Mouse (Mus musculus): ENCODE results near the gene Neo1. TPM values are rescaled to one million over a fixed set of nuclear protein-coding genes. Genes with fewer than 3 reads are reported as not detected.

Gene Neo1
- 33.9 and 35.1 TPM in 2 replicates for polyA plus RNA-seq (2014; fragmentation: Nextera tagmentation; extraction: Ambion mirVana)

- ATAC-seq (ENCODE audit: insufficient number of reproducible peaks, insufficient read depth, low FRiP score, low read depth): peak; percentile 90
- Histone ChIP-seq H3K27ac (replicated peaks in 1 of 2; ENCODE audit: control insufficient read depth in 1 of 2, insufficient read depth in 1 of 2, low read depth in 2 of 2, low read length in 2 of 2) (peak within 1 kb of the TSS; percentile 100), H3K36me3 (ENCODE audit: control insufficient read depth, insufficient read depth, low read length) (no peaks in the 10 kb centered on the region), H3K27me3 (ENCODE audit: control insufficient read depth, insufficient read depth, low read length) (no peaks in the 10 kb centered on the region), H3K9ac (ENCODE audit: low read length) (peak within 1 kb of the TSS; percentile 98), H3K4me3 (ENCODE audit: control insufficient read depth in 1 of 2, insufficient read depth in 1 of 2, low read depth in 1 of 2, low read length in 2 of 2) (peak within 1 kb of the TSS; percentile 94 to 98), H3K9me3 (ENCODE audit: control insufficient read depth, low read length) (0 out of 2 replicates have a peak, but pooled peaks cover 2% of the 10 kb centered on the region), H3K4me1 (ENCODE audit: control insufficient read depth in 2 of 2, insufficient read depth in 2 of 2, low read length in 2 of 2) (peaks cover 2 to 21% of the 10 kb centered on the region in 2 experiments; a peak in 3 of 4 replicates), H3K4me2 (ENCODE audit: low read length) (peak within 1 kb of the TSS; percentile 87)
- WGBS: 0% methylated on average over 20 of the region's 86 CpGs
Observed at GRCm38 (mm10) chr9:59036159-59036731, at the start of gene Neo1. Neo1 (minus strand) TSS chr9:59036441.

DNA sequence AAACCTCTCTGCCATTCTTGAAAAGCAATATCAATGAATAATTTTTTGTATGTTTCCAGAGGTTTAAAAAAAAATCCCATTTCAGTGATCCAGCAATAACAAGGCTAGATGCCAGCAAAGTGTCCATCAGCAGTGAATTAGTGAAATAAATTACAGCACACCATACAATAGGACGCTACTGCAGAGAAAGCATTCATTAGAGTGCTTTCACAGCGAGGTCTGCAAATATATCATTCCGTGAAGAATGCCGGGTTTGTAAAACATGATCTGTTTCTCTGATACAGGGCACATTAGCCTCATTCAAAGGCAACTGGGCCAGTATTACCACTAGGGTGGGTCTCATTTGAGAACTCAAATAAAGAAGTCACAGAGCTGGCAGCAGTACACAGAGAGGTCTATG, 39.4 kb upstream of the Neo1 start:
- ATAC-seq (ENCODE audit: insufficient number of reproducible peaks, insufficient read depth, low FRiP score, low read depth): no peak
- H3K27me3 ChIP-seq (ENCODE audit: control insufficient read depth, insufficient read depth, low read length): no peaks in the 10 kb centered on the region
- no peaks in the 10 kb centered on the region for H3K9me3 ChIP-seq (ENCODE audit: control insufficient read depth, low read length)
- H3K4me1 ChIP-seq (ENCODE audit: control insufficient read depth in 2 of 2, insufficient read depth in 2 of 2, low read length in 2 of 2): peaks cover 15 to 19% of the 10 kb centered on the region in 2 experiments
- no peak overlapping the region for H3K9ac ChIP-seq (ENCODE audit: low read length)
- 86% methylated on average over 4 of the region's 4 CpGs for WGBS
- no peak overlapping the region for H3K27ac ChIP-seq (replicated peaks in 1 of 2; ENCODE audit: control insufficient read depth in 1 of 2, insufficient read depth in 1 of 2, low read depth in 2 of 2, low read length in 2 of 2)
- no peaks in the 10 kb centered on the region for H3K36me3 ChIP-seq (ENCODE audit: control insufficient read depth, insufficient read depth, low read length)
- H3K4me3 ChIP-seq (ENCODE audit: control insufficient read depth in 1 of 2, insufficient read depth in 1 of 2, low read depth in 1 of 2, low read length in 2 of 2): no peak overlapping the region
- H3K4me2 ChIP-seq (ENCODE audit: low read length): no peak overlapping the region

DNA sequence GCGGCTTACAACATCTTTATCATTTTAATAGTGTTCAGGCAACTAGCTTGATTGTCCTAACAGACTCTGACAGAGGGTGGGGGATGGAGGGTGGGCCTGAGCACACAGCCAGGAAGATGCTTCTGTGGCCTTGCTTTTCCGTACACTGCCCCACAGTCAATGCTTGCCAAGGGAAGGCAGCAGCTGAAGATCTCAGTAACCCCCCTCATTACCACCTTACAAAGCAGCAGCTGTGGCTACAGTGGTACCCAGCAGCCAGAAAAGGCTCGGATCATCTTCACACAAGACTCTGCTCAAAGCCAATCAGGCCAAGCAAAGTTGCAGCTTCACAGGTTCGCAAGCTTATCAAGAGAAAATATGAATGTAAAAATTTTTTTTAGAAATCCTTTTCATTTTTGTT, 37.6 kb upstream of the Neo1 start:
- Histone ChIP-seq H3K4me2 (ENCODE audit: low read length) (no peak overlapping the region), H3K9me3 (ENCODE audit: control insufficient read depth, low read length) (no peaks in the 10 kb centered on the region), H3K9ac (ENCODE audit: low read length) (no peak overlapping the region), H3K27me3 (ENCODE audit: control insufficient read depth, insufficient read depth, low read length) (no peaks in the 10 kb centered on the region), H3K4me1 (ENCODE audit: control insufficient read depth in 2 of 2, insufficient read depth in 2 of 2, low read length in 2 of 2) (peaks cover 15 to 19% of the 10 kb centered on the region in 2 experiments), H3K36me3 (ENCODE audit: control insufficient read depth, insufficient read depth, low read length) (no peaks in the 10 kb centered on the region), H3K27ac (replicated peaks in 1 of 2; ENCODE audit: control insufficient read depth in 1 of 2, insufficient read depth in 1 of 2, low read depth in 2 of 2, low read length in 2 of 2) (no peak overlapping the region), H3K4me3 (ENCODE audit: control insufficient read depth in 1 of 2, insufficient read depth in 1 of 2, low read depth in 1 of 2, low read length in 2 of 2) (no peak overlapping the region)
- WGBS: 85% methylated on average over 4 of the region's 4 CpGs
- no peak for ATAC-seq (ENCODE audit: insufficient number of reproducible peaks, insufficient read depth, low FRiP score, low read depth)

- no peak for ATAC-seq (ENCODE audit: insufficient number of reproducible peaks, insufficient read depth, low FRiP score, low read depth)
- H3K36me3 ChIP-seq (ENCODE audit: control insufficient read depth, insufficient read depth, low read length): no peaks in the 10 kb centered on the region
- H3K4me3 ChIP-seq (ENCODE audit: control insufficient read depth in 1 of 2, insufficient read depth in 1 of 2, low read depth in 1 of 2, low read length in 2 of 2): no peak overlapping the region
- WGBS: 44% methylated on average over 14 of the region's 14 CpGs
- peak overlapping the region; percentile 16; the same call in 1 of the 2 replicates for H3K4me2 ChIP-seq (ENCODE audit: low read length)
- H3K27me3 ChIP-seq (ENCODE audit: control insufficient read depth, insufficient read depth, low read length): no peaks in the 10 kb centered on the region
- H3K4me1 ChIP-seq (ENCODE audit: control insufficient read depth in 2 of 2, insufficient read depth in 2 of 2, low read length in 2 of 2): peaks cover 15 to 19% of the 10 kb centered on the region in 2 experiments
- H3K9me3 ChIP-seq (ENCODE audit: control insufficient read depth, low read length): no peaks in the 10 kb centered on the region
- H3K27ac ChIP-seq (replicated peaks in 1 of 2; ENCODE audit: control insufficient read depth in 1 of 2, insufficient read depth in 1 of 2, low read depth in 2 of 2, low read length in 2 of 2): peak overlapping the region in 1 of 2 experiments; percentile 22; a peak in 1 of 4 replicates
- no peak overlapping the region for H3K9ac ChIP-seq (ENCODE audit: low read length)
Observed at GRCm38 (mm10) chr9:59072076-59072777, 36.0 kb upstream of the Neo1 start.

DNA sequence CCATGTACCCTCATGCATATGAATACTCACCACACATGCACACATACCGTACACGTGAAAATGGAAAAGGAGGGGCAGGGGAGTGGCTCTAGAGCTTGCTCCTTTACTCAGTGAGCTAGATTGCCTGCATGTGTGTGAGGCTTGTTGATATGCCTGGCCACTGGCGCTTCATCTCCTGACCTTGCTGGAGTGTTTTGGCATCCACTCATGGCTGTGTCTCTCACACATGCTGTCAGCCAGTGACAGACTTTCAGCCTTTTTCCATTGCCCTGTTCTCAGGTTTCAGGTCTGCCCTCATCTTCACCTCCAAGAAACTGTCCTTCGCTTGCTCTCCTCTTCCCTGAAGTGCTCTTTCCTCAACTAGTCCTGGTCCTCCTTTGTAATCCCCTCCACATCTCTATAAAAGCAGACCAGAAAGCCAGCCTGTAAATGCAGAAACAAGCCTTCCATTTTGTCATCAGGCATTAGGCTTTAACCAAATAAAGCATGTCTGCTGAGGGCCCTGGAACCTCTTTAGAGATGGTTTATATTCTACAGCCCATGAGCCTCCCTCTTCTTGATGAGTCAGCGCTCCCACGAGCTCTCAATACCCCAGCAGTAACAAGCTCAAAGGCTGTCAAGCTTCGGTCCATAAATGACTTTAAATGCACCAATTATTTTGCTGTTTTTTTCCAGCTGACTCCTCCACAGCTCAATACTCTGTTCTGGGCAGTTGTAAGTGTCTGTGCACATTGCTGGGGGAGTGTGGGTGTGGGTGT, 35.2 kb upstream of the Neo1 start:
- no peaks in the 10 kb centered on the region for H3K27me3 ChIP-seq (ENCODE audit: control insufficient read depth, insufficient read depth, low read length)
- H3K4me1 ChIP-seq (ENCODE audit: control insufficient read depth in 2 of 2, insufficient read depth in 2 of 2, low read length in 2 of 2): peaks cover 22 to 27% of the 10 kb centered on the region in 2 experiments
- peak overlapping the region; percentile 54 to 62; a peak in 3 of 4 replicates for H3K27ac ChIP-seq (replicated peaks in 1 of 2; ENCODE audit: control insufficient read depth in 1 of 2, insufficient read depth in 1 of 2, low read depth in 2 of 2, low read length in 2 of 2)
- 41% methylated on average over 7 of the region's 7 CpGs for WGBS
- no peaks in the 10 kb centered on the region for H3K36me3 ChIP-seq (ENCODE audit: control insufficient read depth, insufficient read depth, low read length)
- ATAC-seq (ENCODE audit: insufficient number of reproducible peaks, insufficient read depth, low FRiP score, low read depth): no peak; the same call in 1 of the 2 replicates
- H3K9ac ChIP-seq (ENCODE audit: low read length): no peak overlapping the region
- H3K4me2 ChIP-seq (ENCODE audit: low read length): no peak overlapping the region
- no peaks in the 10 kb centered on the region for H3K9me3 ChIP-seq (ENCODE audit: control insufficient read depth, low read length)
- no peak overlapping the region for H3K4me3 ChIP-seq (ENCODE audit: control insufficient read depth in 1 of 2, insufficient read depth in 1 of 2, low read depth in 1 of 2, low read length in 2 of 2)

DNA sequence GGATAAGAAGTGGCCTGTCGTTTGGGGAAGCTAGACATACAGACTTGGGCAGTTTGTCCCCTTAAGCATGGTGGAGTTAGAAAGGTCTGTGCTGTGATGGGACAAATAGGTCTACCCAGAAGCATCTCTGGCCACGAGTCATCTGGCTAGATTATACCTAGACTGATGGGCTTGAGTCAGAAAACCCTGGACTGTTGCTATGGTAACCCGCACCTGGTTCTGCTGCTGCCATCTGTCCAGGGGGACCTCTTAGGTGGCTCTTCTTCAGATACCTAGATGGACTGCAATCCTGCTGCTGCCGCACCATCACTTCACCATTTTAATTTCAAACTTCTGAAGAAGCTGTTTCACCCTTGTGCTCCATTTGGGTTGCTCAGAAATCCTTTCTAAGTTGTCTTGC, 34.0 kb upstream of the Neo1 start:
- Histone ChIP-seq H3K9me3 (ENCODE audit: control insufficient read depth, low read length) (no peaks in the 10 kb centered on the region), H3K4me3 (ENCODE audit: control insufficient read depth in 1 of 2, insufficient read depth in 1 of 2, low read depth in 1 of 2, low read length in 2 of 2) (no peak overlapping the region), H3K4me1 (ENCODE audit: control insufficient read depth in 2 of 2, insufficient read depth in 2 of 2, low read length in 2 of 2) (peaks cover 29 to 39% of the 10 kb centered on the region in 2 experiments), H3K9ac (ENCODE audit: low read length) (no peak overlapping the region), H3K4me2 (ENCODE audit: low read length) (no peak overlapping the region), H3K27me3 (ENCODE audit: control insufficient read depth, insufficient read depth, low read length) (no peaks in the 10 kb centered on the region), H3K27ac (replicated peaks in 1 of 2; ENCODE audit: control insufficient read depth in 1 of 2, insufficient read depth in 1 of 2, low read depth in 2 of 2, low read length in 2 of 2) (no peak overlapping the region), H3K36me3 (ENCODE audit: control insufficient read depth, insufficient read depth, low read length) (no peaks in the 10 kb centered on the region)
- 90% methylated on average over 4 of the region's 4 CpGs for WGBS
- ATAC-seq (ENCODE audit: insufficient number of reproducible peaks, insufficient read depth, low FRiP score, low read depth): no peak

GRCm38 (mm10) chr9:59065616-59066301, 29.5 kb upstream of the Neo1 start:
- no peak for ATAC-seq (ENCODE audit: insufficient number of reproducible peaks, insufficient read depth, low FRiP score, low read depth)
- peaks cover 27 to 38% of the 10 kb centered on the region in 2 experiments for H3K4me1 ChIP-seq (ENCODE audit: control insufficient read depth in 2 of 2, insufficient read depth in 2 of 2, low read length in 2 of 2)
- H3K4me3 ChIP-seq (ENCODE audit: control insufficient read depth in 1 of 2, insufficient read depth in 1 of 2, low read depth in 1 of 2, low read length in 2 of 2): no peak overlapping the region
- H3K27ac ChIP-seq (replicated peaks in 1 of 2; ENCODE audit: control insufficient read depth in 1 of 2, insufficient read depth in 1 of 2, low read depth in 2 of 2, low read length in 2 of 2): peak overlapping the region; percentile 64 to 66
- H3K36me3 ChIP-seq (ENCODE audit: control insufficient read depth, insufficient read depth, low read length): no peaks in the 10 kb centered on the region
- H3K9ac ChIP-seq (ENCODE audit: low read length): peak overlapping the region; percentile 21; the same call in 1 of the 2 replicates
- no peaks in the 10 kb centered on the region for H3K27me3 ChIP-seq (ENCODE audit: control insufficient read depth, insufficient read depth, low read length)
- WGBS: 13% methylated on average over 6 of the region's 6 CpGs
- H3K4me2 ChIP-seq (ENCODE audit: low read length): peak overlapping the region; percentile 23
- H3K9me3 ChIP-seq (ENCODE audit: control insufficient read depth, low read length): no peaks in the 10 kb centered on the region
